Comparison of ENCODE assay signal across 19 mouse cellular contexts in genomic region chr2:69451128-69451527, GRCm38 (mm10).
DNase-seq lines count a peak whose midpoint lies in the region; ATAC-seq and TF ChIP-seq lines count a peak whose summit lies in the region.
"Had no signal": no experiment of that assay in that cellular context is flagged by ENCODE, and none has a peak within 500 bp of the region (broad histone marks: within the 10 kb centered on the region; RNA-seq: fewer than 3 reads in every experiment).

No protein-coding gene starts in this region.

- H3K4me1 ChIP-seq in kidney, postnatal 0 days (replicated peaks; ENCODE audit: insufficient read depth, low read length) = no peaks in the 10 kb centered on the region
- no peaks in the 10 kb centered on the region for H3K4me1 ChIP-seq in hindbrain, embryonic 14.5 days (replicated peaks; ENCODE audit: control insufficient read depth, insufficient read depth, low read length)
- H3K4me1 ChIP-seq: embryonic facial prominence, embryonic 10.5 days; heart, embryonic 13.5 days had no signal

- H3K36me3 ChIP-seq in kidney, postnatal 0 days (ENCODE audit: insufficient read depth, low read length) = no peaks in the 10 kb centered on the region
- H3K36me3 ChIP-seq in hindbrain, embryonic 14.5 days (replicated peaks; ENCODE audit: control insufficient read depth, insufficient read depth) = no peaks in the 10 kb centered on the region
- H3K36me3 ChIP-seq: G1E; heart, embryonic 13.5 days had no signal

- H3K4me3 ChIP-seq in kidney, postnatal 0 days (replicated peaks; ENCODE audit: low read depth, low read length) = no peak overlapping the region
- no peak overlapping the region for H3K4me3 ChIP-seq in hindbrain, embryonic 14.5 days (replicated peaks; ENCODE audit: low read length)
- H3K4me3 ChIP-seq: embryonic facial prominence, embryonic 10.5 days; gastrocnemius, adult 2 months; heart, embryonic 13.5 days had no signal

- no peaks in the 10 kb centered on the region for H3K9me3 ChIP-seq in kidney, postnatal 0 days (replicated peaks; ENCODE audit: low read length)
- H3K9me3 ChIP-seq in hindbrain, embryonic 14.5 days (ENCODE audit: control insufficient read depth, low read length) = no peaks in the 10 kb centered on the region
- H3K9me3 ChIP-seq: embryonic facial prominence, embryonic 10.5 days; G1E; heart, embryonic 13.5 days had no signal

- no peak overlapping the region for H3K4me2 ChIP-seq in kidney, postnatal 0 days (ENCODE audit: low read length)
- no peak overlapping the region for H3K4me2 ChIP-seq in hindbrain, embryonic 14.5 days (replicated peaks)
- H3K4me2 ChIP-seq: heart, embryonic 13.5 days had no signal

- DNase-seq in kidney, postnatal 0 days (ENCODE audit: low spot score) = peak; percentile 50
- DNase-seq in kidney, postnatal 36 days = no peak
- DNase-seq in right cerebral cortex, adult 2 months (ENCODE audit: low spot score in 2 of 2) = peak; percentile 8 to 12
- no peak for DNase-seq in right cerebral cortex, postnatal 4 days
- DNase-seq in hindbrain, embryonic 14.5 days (ENCODE audit: low spot score) = no peak
- DNase-seq: adrenal gland, postnatal 14 days; cerebellum, adult 2 months; cerebellum, postnatal 10 days; gastrocnemius, adult 2 months; gastrocnemius, postnatal 25 days; heart, postnatal 36 days had no signal

- no peaks in the 10 kb centered on the region for H3K27me3 ChIP-seq in kidney, postnatal 0 days (ENCODE audit: insufficient read depth, low read length)
- no peaks in the 10 kb centered on the region for H3K27me3 ChIP-seq in hindbrain, embryonic 14.5 days (ENCODE audit: control insufficient read depth, insufficient read depth, low read length)
- H3K27me3 ChIP-seq: heart, embryonic 13.5 days had no signal

- 49% methylated on average over 5 of the region's 5 CpGs for WGBS in kidney, postnatal 0 days
- 88% methylated on average over 5 of the region's 5 CpGs for WGBS in hindbrain, embryonic 14.5 days

- H3K27ac ChIP-seq in kidney, postnatal 0 days = no peak overlapping the region
- no peak overlapping the region for H3K27ac ChIP-seq in hindbrain, embryonic 14.5 days
- H3K27ac ChIP-seq: embryonic facial prominence, embryonic 10.5 days; gastrocnemius, adult 2 months; heart, embryonic 13.5 days had no signal

- no peak overlapping the region for H3K9ac ChIP-seq in kidney, postnatal 0 days (ENCODE audit: low read depth, low read length)
- no peak overlapping the region for H3K9ac ChIP-seq in hindbrain, embryonic 14.5 days
- H3K9ac ChIP-seq: heart, embryonic 13.5 days had no signal

- no peak for TF ChIP-seq CTCF in kidney, postnatal 0 days (IDR thresholded peaks at IDR 0.05; ENCODE audit: low read depth)

- no peak for ATAC-seq in kidney, postnatal 0 days (replicated peaks; ENCODE audit: low FRiP score, low read depth)
- ATAC-seq in granulocyte monocyte progenitor cell, adult 5-6 weeks (replicated peaks; ENCODE audit: poor library complexity, severe bottlenecking) = peak; percentile 25
- no peak for ATAC-seq in hindbrain, embryonic 14.5 days (ENCODE audit: low FRiP score)
- ATAC-seq: CD4-positive, CD25-positive, alpha-beta regulatory T cell, adult 4 months; forebrain, embryonic 14.5 days; hindbrain, embryonic 16.5 days; inflammation-experienced regulatory T-cells, adult 6 months had no signal

Comparison
In these comparisons a context has a peak if more than half of its experiments do, and no peak if none do; other contexts are left out.
1. DNase-seq: peak in kidney, postnatal 0 days (single experiment) and right cerebral cortex, adult 2 months (2 of 2); none in kidney, postnatal 36 days (0 of 2), right cerebral cortex, postnatal 4 days (single experiment) and hindbrain, embryonic 14.5 days (single experiment).